Mouse (Mus musculus): ENCODE measurements around the gene Invs. TPM values are rescaled to one million over a fixed set of nuclear protein-coding genes. Genes with fewer than 3 reads are reported as not detected.
"Not testable (repeated sequence)": the region's sequence is repeated elsewhere in the genome, so short reads cannot be mapped to it uniquely, and the experiment has no call there.

Invs gene
- polyA plus RNA-seq, 1 experiment from 2014 or later, result 10.5 TPM

- Histone ChIP-seq H3K4me3 (no peak overlapping the region), H3K9ac (replicated peaks) (no peak overlapping the region), H3K27ac (replicated peaks) (no peak overlapping the region), H3K4me1 (peaks cover 12% of the 10 kb centered on the region), H3K9me3 (no peaks in the 10 kb centered on the region), H3K27me3 (peaks cover 9% of the 10 kb centered on the region), H3K4me2 (replicated peaks) (no peak overlapping the region), H3K36me3 (no peaks in the 10 kb centered on the region)
- WGBS, result 87% methylated on average over 6 of the region's 6 CpGs
- no peak for ATAC-seq (ENCODE audit: low FRiP score, low read depth)
Observed at GRCm38 (mm10) chr4:48332453-48333051, 53.0 kb downstream of the Invs start.

- H3K27ac ChIP-seq (replicated peaks), result no peak overlapping the region
- ATAC-seq (ENCODE audit: low FRiP score, low read depth), result peak; percentile 94
- no peaks in the 10 kb centered on the region for H3K36me3 ChIP-seq
- no peak overlapping the region for H3K4me3 ChIP-seq
- H3K27me3 ChIP-seq, result peaks cover 9% of the 10 kb centered on the region
- no peaks in the 10 kb centered on the region for H3K9me3 ChIP-seq
- H3K4me1 ChIP-seq, result peaks cover 12% of the 10 kb centered on the region
- 0 out of 2 replicates have a peak overlapping the region, but pooled peaks have one; percentile 22 for H3K4me2 ChIP-seq (replicated peaks)
- no peak overlapping the region for H3K9ac ChIP-seq (replicated peaks)
- 6% methylated on average over 7 of the region's 7 CpGs for WGBS
Observed at GRCm38 (mm10) chr4:48334927-48335763, 55.6 kb downstream of the Invs start.

- ATAC-seq (ENCODE audit: low FRiP score, low read depth), result no peak
- H3K9ac ChIP-seq (replicated peaks), result no peak overlapping the region
- WGBS, result 89% methylated on average over 4 of the region's 4 CpGs
Observed at GRCm38 (mm10) chr4:48342705-48343104, 63.1 kb downstream of the Invs start.

GRCm38 (mm10) chr4:48362367-48362766 is 82.8 kb downstream of the Invs start:
- WGBS, result 80% methylated on average over 3 of the region's 3 CpGs
- Histone ChIP-seq H3K27me3 (no peaks in the 10 kb centered on the region), H3K9ac (replicated peaks) (no peak overlapping the region)

More at GRCm38 (mm10) chr4:48342705-48343104, 63.1 kb downstream of the Invs start:
- Histone ChIP-seq H3K36me3 (no peaks in the 10 kb centered on the region), H3K4me2 (replicated peaks) (no peak overlapping the region), H3K4me1 (no peaks in the 10 kb centered on the region), H3K27me3 (no peaks in the 10 kb centered on the region), H3K9me3 (no peaks in the 10 kb centered on the region), H3K27ac (replicated peaks) (no peak overlapping the region), H3K4me3 (no peak overlapping the region)

GRCm38 (mm10) chr4:48371037-48371436 is 91.5 kb downstream of the Invs start:
- WGBS, result 90% methylated on average over 1 of the region's 1 CpGs
- Histone ChIP-seq H3K4me3 (no peak overlapping the region), H3K27me3 (no peaks in the 10 kb centered on the region), H3K9me3 (no peaks in the 10 kb centered on the region), H3K9ac (replicated peaks) (no peak overlapping the region), H3K36me3 (no peaks in the 10 kb centered on the region), H3K4me2 (replicated peaks) (no peak overlapping the region), H3K27ac (replicated peaks) (no peak overlapping the region), H3K4me1 (no peaks in the 10 kb centered on the region)
- no peak for ATAC-seq (ENCODE audit: low FRiP score, low read depth)

More at GRCm38 (mm10) chr4:48362367-48362766, 82.8 kb downstream of the Invs start:
- Histone ChIP-seq H3K9me3 (no peaks in the 10 kb centered on the region), H3K27ac (replicated peaks) (no peak overlapping the region), H3K4me1 (no peaks in the 10 kb centered on the region), H3K4me3 (no peak overlapping the region), H3K36me3 (no peaks in the 10 kb centered on the region), H3K4me2 (replicated peaks) (no peak overlapping the region)
- ATAC-seq (ENCODE audit: low FRiP score, low read depth), result no peak

- Histone ChIP-seq H3K27ac (replicated peaks) (no peak overlapping the region), H3K4me2 (replicated peaks) (no peak overlapping the region), H3K27me3 (no peaks in the 10 kb centered on the region), H3K9ac (replicated peaks) (no peak overlapping the region), H3K4me1 (no peaks in the 10 kb centered on the region), H3K9me3 (no peaks in the 10 kb centered on the region), H3K4me3 (no peak overlapping the region), H3K36me3 (no peaks in the 10 kb centered on the region)
- WGBS, result 0% methylated on average over 2 of the region's 2 CpGs
- no peak for ATAC-seq (ENCODE audit: low FRiP score, low read depth)
Observed at GRCm38 (mm10) chr4:48380940-48381339, 101.4 kb downstream of the Invs start.

- Histone ChIP-seq H3K9me3 (no peaks in the 10 kb centered on the region), H3K36me3 (no peaks in the 10 kb centered on the region), H3K27ac (replicated peaks) (no peak overlapping the region), H3K27me3 (no peaks in the 10 kb centered on the region), H3K9ac (replicated peaks) (no peak overlapping the region), H3K4me1 (no peaks in the 10 kb centered on the region), H3K4me2 (replicated peaks) (no peak overlapping the region), H3K4me3 (no peak overlapping the region)
- WGBS, result 82% methylated on average over 5 of the region's 5 CpGs
- no peak for ATAC-seq (ENCODE audit: low FRiP score, low read depth)
Observed at GRCm38 (mm10) chr4:48382506-48382905, 102.9 kb downstream of the Invs start.

GRCm38 (mm10) chr4:48396949-48397348 is 117.4 kb downstream of the Invs start:
- Histone ChIP-seq H3K36me3 (peaks cover 6% of the 10 kb centered on the region; the same call in 1 of the 2 replicates), H3K9ac (replicated peaks) (no peak overlapping the region), H3K4me2 (replicated peaks) (no peak overlapping the region), H3K4me1 (no peaks in the 10 kb centered on the region), H3K4me3 (no peak overlapping the region), H3K9me3 (no peaks in the 10 kb centered on the region), H3K27ac (replicated peaks) (no peak overlapping the region), H3K27me3 (no peaks in the 10 kb centered on the region)
- no peak for ATAC-seq (ENCODE audit: low FRiP score, low read depth)
- WGBS, result 98% methylated on average over 3 of the region's 3 CpGs

- Histone ChIP-seq H3K4me2 (replicated peaks) (no peak overlapping the region), H3K36me3 (peaks cover 2% of the 10 kb centered on the region; the same call in 1 of the 2 replicates), H3K9ac (replicated peaks) (no peak overlapping the region), H3K27me3 (no peaks in the 10 kb centered on the region), H3K4me1 (peaks cover 3% of the 10 kb centered on the region; the same call in 1 of the 2 replicates), H3K9me3 (no peaks in the 10 kb centered on the region), H3K27ac (replicated peaks) (no peak overlapping the region), H3K4me3 (no peak overlapping the region)
- WGBS, result 86% methylated on average over 16 of the region's 16 CpGs
- ATAC-seq (ENCODE audit: low FRiP score, low read depth), result no peak
Observed at GRCm38 (mm10) chr4:48403066-48403640, 123.6 kb downstream of the Invs start.

- not testable (repeated sequence) for H3K27me3 ChIP-seq; H3K9ac ChIP-seq (replicated peaks); ATAC-seq (ENCODE audit: low FRiP score, low read depth); H3K4me2 ChIP-seq (replicated peaks); H3K9me3 ChIP-seq; H3K36me3 ChIP-seq; H3K4me1 ChIP-seq; H3K4me3 ChIP-seq; H3K27ac ChIP-seq (replicated peaks)
- 93% methylated on average over 10 of the region's 10 CpGs for WGBS
Observed at GRCm38 (mm10) chr4:48405724-48406491, 126.3 kb downstream of the Invs start.

- H3K4me2 ChIP-seq (replicated peaks), result no peak overlapping the region
- 49% methylated on average over 18 of the region's 18 CpGs for WGBS
Observed at GRCm38 (mm10) chr4:48407350-48408039, 127.9 kb downstream of the Invs start.

More at GRCm38 (mm10) chr4:48407350-48408039, 127.9 kb downstream of the Invs start:
- peak; percentile 47; the same call in 1 of the 2 replicates for ATAC-seq (ENCODE audit: low FRiP score, low read depth)
- Histone ChIP-seq H3K9ac (replicated peaks) (no peak overlapping the region), H3K27me3 (no peaks in the 10 kb centered on the region), H3K4me1 (peaks cover 3% of the 10 kb centered on the region; the same call in 1 of the 2 replicates), H3K4me3 (no peak overlapping the region), H3K36me3 (no peaks in the 10 kb centered on the region), H3K9me3 (no peaks in the 10 kb centered on the region), H3K27ac (replicated peaks) (no peak overlapping the region)

Data from midbrain, embryonic 12.5 days (tissue).